Mouse (Mus musculus) gastrocnemius, postnatal 10 days (tissue): ENCODE measurements around the gene Apba1. TPM values are rescaled to one million over a fixed set of nuclear protein-coding genes. Genes with fewer than 3 reads are reported as not detected.

ENCODE experiments used
- DNase-seq: peaks from one replicate; pipeline ENCODE4 v3.0.0; 2021; ENCODE audit warnings: mixed read lengths
- total RNA-seq, 2 experiments: library from RNA; stranded (reverse); gene quantifications; 2 replicates each; pipeline ENCODE4 v1.2.3; 2021

The Apba1 gene
- total RNA-seq, 2 experiments from 2014 or later = 3.6 to 4.2 TPM

- DNase-seq = no peak
Observed at GRCm38 (mm10) chr19:23875819-23876218, 117.1 kb downstream of the Apba1 start.

GRCm38 (mm10) chr19:23879862-23880261 lies 121.2 kb downstream of the Apba1 start:
- peak; percentile 49 for DNase-seq

GRCm38 (mm10) chr19:23886169-23886568 lies 127.5 kb downstream of the Apba1 start:
- no peak for DNase-seq

- DNase-seq = no peak
Observed at GRCm38 (mm10) chr19:23891421-23891820, 132.7 kb downstream of the Apba1 start.

- no peak for DNase-seq
Observed at GRCm38 (mm10) chr19:23892633-23893032, 133.9 kb downstream of the Apba1 start.

GRCm38 (mm10) chr19:23893093-23893889 lies 134.6 kb downstream of the Apba1 start:
- peak; percentile 66 for DNase-seq

- peak; percentile 13 for DNase-seq
Observed at GRCm38 (mm10) chr19:23893946-23894345, 135.3 kb downstream of the Apba1 start.

- no peak for DNase-seq
Observed at GRCm38 (mm10) chr19:23894822-23895221, 136.1 kb downstream of the Apba1 start.

GRCm38 (mm10) chr19:23896915-23897314 lies 138.2 kb downstream of the Apba1 start:
- no peak for DNase-seq

- DNase-seq = no peak
Observed at GRCm38 (mm10) chr19:23898501-23898900, 139.8 kb downstream of the Apba1 start.

GRCm38 (mm10) chr19:23901177-23901576 lies 142.5 kb downstream of the Apba1 start:
- DNase-seq = peak; percentile 45

- DNase-seq = no peak
Observed at GRCm38 (mm10) chr19:23901768-23902167, 143.1 kb downstream of the Apba1 start.

- DNase-seq = no peak
Observed at GRCm38 (mm10) chr19:23903066-23903465, 144.4 kb downstream of the Apba1 start.

- no peak for DNase-seq
Observed at GRCm38 (mm10) chr19:23904922-23905321, 146.2 kb downstream of the Apba1 start.

GRCm38 (mm10) chr19:23905772-23906171 lies 147.1 kb downstream of the Apba1 start:
- DNase-seq = no peak

- DNase-seq = no peak
Observed at GRCm38 (mm10) chr19:23910345-23910744, 151.7 kb downstream of the Apba1 start.

- DNase-seq = no peak
Observed at GRCm38 (mm10) chr19:23919384-23920219, 160.9 kb downstream of the Apba1 start.

- DNase-seq = no peak
Observed at GRCm38 (mm10) chr19:23920220-23920544, 161.5 kb downstream of the Apba1 start.

GRCm38 (mm10) chr19:23922601-23923000 lies 163.9 kb downstream of the Apba1 start:
- no peak for DNase-seq

- DNase-seq = no peak
Observed at GRCm38 (mm10) chr19:23924057-23924456, 165.4 kb downstream of the Apba1 start.

GRCm38 (mm10) chr19:23924791-23925190 lies 166.1 kb downstream of the Apba1 start:
- no peak for DNase-seq

- no peak for DNase-seq
Observed at GRCm38 (mm10) chr19:23925541-23925940, 166.9 kb downstream of the Apba1 start.

- DNase-seq = no peak
Observed at GRCm38 (mm10) chr19:23930826-23931225, 172.1 kb downstream of the Apba1 start.
